ENCODE assay signal across 8 mouse cellular contexts in the genomic region with DNA sequence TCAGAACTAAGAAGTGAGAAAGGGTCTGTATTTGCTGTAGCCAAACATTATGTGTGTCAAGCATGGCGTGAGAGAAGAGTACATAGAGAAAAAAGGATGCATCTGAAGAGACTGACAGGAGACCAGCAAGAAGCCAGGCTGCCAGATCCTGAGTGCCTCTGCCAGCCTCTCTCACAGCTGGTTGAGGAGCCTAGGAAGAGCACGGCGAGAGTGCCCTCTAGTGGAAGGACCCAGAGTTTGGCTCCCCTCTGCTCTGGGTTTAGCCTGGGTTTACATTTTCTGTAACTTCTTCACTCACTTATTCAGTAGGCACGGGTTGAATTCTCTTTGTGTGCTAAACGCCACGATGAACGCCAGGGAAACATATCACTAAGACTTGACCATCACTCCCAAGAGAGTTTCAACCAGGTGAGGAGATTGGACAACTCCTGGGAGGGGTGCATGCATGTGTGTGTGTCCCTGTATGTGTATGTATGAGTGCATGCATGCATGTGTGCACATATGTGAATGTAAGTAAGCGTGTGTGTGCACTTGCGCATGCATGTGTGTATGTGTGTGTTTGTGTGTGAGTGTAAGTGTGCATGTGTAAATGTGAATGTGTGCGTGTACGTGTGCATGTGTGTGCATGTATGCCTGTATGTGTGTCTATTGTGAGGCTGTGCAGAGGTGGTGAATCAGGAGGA. TPM values are rescaled to one million over a fixed set of nuclear protein-coding genes. Genes with fewer than 3 reads are reported as not detected.
DNase-seq lines count a peak whose midpoint lies in the region; ATAC-seq and TF ChIP-seq lines count a peak whose summit lies in the region.

No protein-coding gene starts in this region.

- no peak overlapping the region for H3K27ac ChIP-seq in forebrain, embryonic 16.5 days (ENCODE audit: low read length)
- no peak overlapping the region for H3K27ac ChIP-seq in layer of hippocampus, adult 2 months

- no peaks in the 10 kb centered on the region for H3K36me3 ChIP-seq in forebrain, embryonic 16.5 days (ENCODE audit: control insufficient read depth, insufficient read depth)

- H3K4me2 ChIP-seq in forebrain, embryonic 16.5 days (ENCODE audit: low read length) = no peak overlapping the region

- no peaks in the 10 kb centered on the region for H3K9me3 ChIP-seq in forebrain, embryonic 16.5 days (ENCODE audit: control insufficient read depth, low read length)

- no peak overlapping the region for H3K4me3 ChIP-seq in forebrain, embryonic 16.5 days (replicated peaks; ENCODE audit: low read length)
- no peak overlapping the region for H3K4me3 ChIP-seq in layer of hippocampus, adult 2 months

- H3K9ac ChIP-seq in forebrain, embryonic 16.5 days (replicated peaks; ENCODE audit: low read depth, low read length) = no peak overlapping the region

- H3K27me3 ChIP-seq in forebrain, embryonic 16.5 days (replicated peaks; ENCODE audit: control insufficient read depth, insufficient read depth, low read length) = no peaks in the 10 kb centered on the region

- DNase-seq in MN1 (ENCODE audit: low spot score) = peak; percentile 41
- peak; percentile 22 for DNase-seq in c-Kit-positive CD71-positive TER-119-positive erythroid progenitor cells, embryonic 14.5 days (ENCODE audit: low spot score)
- DNase-seq in layer of hippocampus, adult 2 months (ENCODE audit: low spot score in 2 of 2) = peak; percentile 71 to 80
- peak; percentile 76 for DNase-seq in lung, postnatal 14 days
- peak; percentile 67 for DNase-seq in right cerebral cortex, adult 18-20 months

- H3K4me1 ChIP-seq in forebrain, embryonic 16.5 days (replicated peaks; ENCODE audit: control insufficient read depth, insufficient read depth, low read length) = no peaks in the 10 kb centered on the region

- peak; percentile 92 for TF ChIP-seq CTCF in layer of hippocampus, adult 2 months (conservative IDR thresholded peaks at IDR 0.05)

- ATAC-seq in forebrain, embryonic 16.5 days = peak; percentile 88
- ATAC-seq in hematopoietic stem cell, adult 5-6 weeks (replicated peaks in 1 of 2; ENCODE audit: insufficient read depth in 1 of 2, low FRiP score in 2 of 2, low TSS enrichment in 1 of 2, low read depth in 1 of 2, poor library complexity in 2 of 2, severe bottlenecking in 2 of 2) = peak; percentile 74 to 85
- no peak for ATAC-seq in inflammation-experienced regulatory T-cells, adult 6 months

- WGBS in forebrain, embryonic 16.5 days = 44% methylated on average over 11 of the region's 11 CpGs

RNA-seq across cellular contexts. Expression of gene Tspan2, which starts 42.4 kb away (rescaled TPM):
- polyA plus RNA-seq in forebrain, embryonic 16.5 days (2015; fragmentation: Nextera tagmentation; extraction: Ambion mirVana) = 9.1 and 9.4 TPM in 2 replicates
- 20.6 and 23.4 TPM in 2 replicates for total RNA-seq in hematopoietic stem cell, adult 5-6 weeks (2017)
- total RNA-seq in layer of hippocampus, adult 2 months (2021) = 10 to 100 TPM; 70.5 to 76.2 TPM
- 1 to 10 TPM in 2 of 3 experiments, under 1 TPM in 1; 0.84 to 3.6 (median 1.5) TPM for polyA plus RNA-seq in inflammation-experienced regulatory T-cells, adult 6 months (2017; shearing (Covaris generic))

Comparison
In these comparisons a context has a peak if more than half of its experiments do, and no peak if none do; other contexts are left out.
1. DNase-seq: peak in every context shown above with its lines; median percentile 76 in lung, postnatal 14 days; 76 in layer of hippocampus, adult 2 months; 67 in right cerebral cortex, adult 18-20 months; 41 in MN1; 22 in c-Kit-positive CD71-positive TER-119-positive erythroid progenitor cells, embryonic 14.5 days.